In the genomic region with DNA sequence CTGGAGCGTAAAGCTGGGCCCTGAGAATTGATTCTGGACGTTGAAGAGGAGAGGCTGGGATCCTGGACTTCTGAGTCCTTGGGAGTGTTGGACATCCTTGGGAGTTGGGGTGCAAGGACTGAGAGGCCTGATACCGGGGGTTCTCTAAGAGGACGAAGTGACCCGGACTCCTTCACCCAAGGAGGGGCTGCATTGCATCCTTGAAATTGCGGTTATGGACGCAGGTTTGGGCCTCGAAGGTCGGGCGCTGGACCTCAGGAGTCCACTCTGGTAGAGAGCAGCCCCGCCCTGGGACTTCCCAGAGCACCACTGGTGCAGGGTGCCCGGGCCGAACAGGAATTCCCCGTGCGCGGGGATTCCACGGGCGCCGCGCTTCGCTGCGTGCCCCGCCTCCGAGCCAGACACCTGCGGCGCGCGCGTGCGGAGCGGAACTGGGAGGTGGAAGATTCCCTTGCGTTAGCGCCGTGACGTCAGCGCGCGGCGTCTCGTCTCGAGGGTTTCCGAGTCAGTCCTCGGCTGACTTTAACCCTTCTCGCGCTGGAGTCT, we compare ENCODE assay signal across 8 mouse cellular contexts. TPM values are rescaled to one million over a fixed set of nuclear protein-coding genes. Genes with fewer than 3 reads are reported as not detected.
DNase-seq lines count a peak whose midpoint lies in the region; ATAC-seq and TF ChIP-seq lines count a peak whose summit lies in the region.

No protein-coding gene starts in this region.

- ATAC-seq in forebrain, embryonic 16.5 days, result peak; percentile 92
- ATAC-seq in neural tube, embryonic 15.5 days (ENCODE audit: low FRiP score), result peak; percentile 92

- peak overlapping the region; percentile 83 for H3K9ac ChIP-seq in MEL (ENCODE audit: control insufficient read depth, low read depth, low read length, poor library complexity, severe bottlenecking)
- peak overlapping the region; percentile 71 for H3K9ac ChIP-seq in forebrain, embryonic 16.5 days (replicated peaks; ENCODE audit: low read depth, low read length)
- peak overlapping the region; percentile 69 for H3K9ac ChIP-seq in neural tube, embryonic 15.5 days (replicated peaks)

- TF ChIP-seq EP300 in MEL (IDR thresholded peaks at IDR 0.05; ENCODE audit: low read depth in 1 of 2, low read length in 2 of 2), result no peak

- no peak for TF ChIP-seq RAD21 in MEL (IDR thresholded peaks at IDR 0.05; ENCODE audit: low read depth, low read length)

- peak; percentile 94 for DNase-seq in MEL (ENCODE audit: low read depth, low spot score)
- peak; percentile 96 to 97 for DNase-seq in cerebellum, adult 18-20 months
- peak; percentile 79 for DNase-seq in heart, postnatal 4 days
- DNase-seq in layer of hippocampus, adult 2 months (ENCODE audit: low spot score in 2 of 2), result peak; percentile 92 to 95
- DNase-seq in lung, adult 2 months, result peak; percentile 80
- peak; percentile 80 for DNase-seq in testis, postnatal 10 days (ENCODE audit: low spot score)

- H3K4me1 ChIP-seq in MEL (ENCODE audit: control insufficient read depth in 1 of 2, insufficient read depth in 2 of 2, low read length in 2 of 2), result peaks cover 0 to 28% of the 10 kb centered on the region in 2 experiments; a peak in 3 of 4 replicates
- H3K4me1 ChIP-seq in forebrain, embryonic 16.5 days (replicated peaks; ENCODE audit: control insufficient read depth, insufficient read depth, low read length), result peaks cover 12% of the 10 kb centered on the region
- no peaks in the 10 kb centered on the region; the same call in 1 of the 2 replicates for H3K4me1 ChIP-seq in lung, adult 2 months (ENCODE audit: control insufficient read depth, insufficient read depth, low read length)
- H3K4me1 ChIP-seq in neural tube, embryonic 15.5 days, result peaks cover 24% of the 10 kb centered on the region

- peaks cover 5 to 19% of the 10 kb centered on the region in 2 experiments for H3K36me3 ChIP-seq in MEL (ENCODE audit: control insufficient read depth in 1 of 2, insufficient read depth in 2 of 2, low read length in 2 of 2)
- H3K36me3 ChIP-seq in forebrain, embryonic 16.5 days (ENCODE audit: control insufficient read depth, insufficient read depth), result no peaks in the 10 kb centered on the region; the same call in 1 of the 2 replicates
- no peaks in the 10 kb centered on the region; the same call in 1 of the 2 replicates for H3K36me3 ChIP-seq in neural tube, embryonic 15.5 days

- H3K27ac ChIP-seq in MEL (ENCODE audit: control insufficient read depth, low read depth, low read length), result peak overlapping the region; percentile 66
- peak overlapping the region; percentile 49; the same call in 1 of the 2 replicates for H3K27ac ChIP-seq in forebrain, embryonic 16.5 days (ENCODE audit: low read length)
- peak overlapping the region; percentile 81 for H3K27ac ChIP-seq in layer of hippocampus, adult 2 months
- H3K27ac ChIP-seq in neural tube, embryonic 15.5 days (replicated peaks), result peak overlapping the region; percentile 75

- H3K9me3 ChIP-seq in MEL (replicated peaks; ENCODE audit: insufficient read depth, low read length), result no peaks in the 10 kb centered on the region
- no peaks in the 10 kb centered on the region for H3K9me3 ChIP-seq in forebrain, embryonic 16.5 days (ENCODE audit: control insufficient read depth, low read length)
- H3K9me3 ChIP-seq in neural tube, embryonic 15.5 days (replicated peaks), result 0 out of 2 replicates have a peak, but pooled peaks cover 5% of the 10 kb centered on the region

- peak overlapping the region; percentile 75 to 77 for H3K4me3 ChIP-seq in MEL (ENCODE audit: control insufficient read depth in 1 of 2, insufficient read depth in 1 of 2, low read depth in 2 of 2, low read length in 2 of 2)
- peak overlapping the region; percentile 65 for H3K4me3 ChIP-seq in forebrain, embryonic 16.5 days (replicated peaks; ENCODE audit: low read length)
- peak overlapping the region; percentile 61 for H3K4me3 ChIP-seq in layer of hippocampus, adult 2 months
- H3K4me3 ChIP-seq in lung, adult 2 months (replicated peaks; ENCODE audit: extremely low read depth, low read depth, low read length), result peak overlapping the region; percentile 67
- peak overlapping the region; percentile 67 for H3K4me3 ChIP-seq in neural tube, embryonic 15.5 days (replicated peaks)

- TF ChIP-seq POLR2A in MEL (IDR thresholded peaks at IDR 0.05; ENCODE audit: control insufficient read depth in 1 of 2, insufficient read depth in 1 of 2, low read depth in 1 of 2, low read length in 2 of 2, poor library complexity in 1 of 2), result no peak; a peak in 2 of 4 replicates
- TF ChIP-seq POLR2A in lung, adult 2 months (IDR thresholded peaks at IDR 0.05; ENCODE audit: borderline replicate concordance, extremely low read depth, low read depth, low read length), result peak; percentile 36; the same call in 1 of the 2 replicates

- peaks cover 21% of the 10 kb centered on the region for H3K79me2 ChIP-seq in MEL (ENCODE audit: control insufficient read depth, insufficient read depth, low read length, poor library complexity)

- under 1% methylated on average over 44 of the region's 45 CpGs for WGBS in forebrain, embryonic 16.5 days
- WGBS in lung, adult 2 months, result under 1% methylated on average over 45 of the region's 45 CpGs
- under 1% methylated on average over 45 of the region's 45 CpGs for WGBS in neural tube, embryonic 15.5 days

- no peak for TF ChIP-seq CTCF in MEL (IDR thresholded peaks at IDR 0.05 in 2 of 3, conservative IDR thresholded peaks at IDR 0.05 in 1 of 3; ENCODE audit: control insufficient read depth in 1 of 3, insufficient read depth in 1 of 3, low read depth in 2 of 3, low read length in 3 of 3, poor library complexity in 1 of 3, severe bottlenecking in 1 of 3)
- no peak for TF ChIP-seq CTCF in layer of hippocampus, adult 2 months (conservative IDR thresholded peaks at IDR 0.05)
- no peak for TF ChIP-seq CTCF in lung, adult 2 months (IDR thresholded peaks at IDR 0.05; ENCODE audit: insufficient read depth, low read length)

- no peaks in the 10 kb centered on the region for H3K27me3 ChIP-seq in MEL (ENCODE audit: control insufficient read depth in 1 of 2, insufficient read depth in 2 of 2, low read length in 2 of 2)
- H3K27me3 ChIP-seq in forebrain, embryonic 16.5 days (replicated peaks; ENCODE audit: control insufficient read depth, insufficient read depth, low read length), result peaks cover 5% of the 10 kb centered on the region; the same call in 1 of the 2 replicates
- H3K27me3 ChIP-seq in neural tube, embryonic 15.5 days (replicated peaks), result no peaks in the 10 kb centered on the region

- H3K4me2 ChIP-seq in forebrain, embryonic 16.5 days (ENCODE audit: low read length), result peak overlapping the region; percentile 69
- H3K4me2 ChIP-seq in neural tube, embryonic 15.5 days, result peak overlapping the region; percentile 98

TF ChIP-seq in MEL, 35 proteins besides CTCF, POLR2A, EP300 and RAD21 (continues in another document):
- TF ChIP-seq MYB (IDR thresholded peaks at IDR 0.05; ENCODE audit: low read depth, low read length), result no peak

RNA-seq across cellular contexts. Expression of a gene that starts 0.4 kb away (rescaled TPM):
- 6.2 and 7.0 TPM in 2 replicates for total RNA-seq in MEL (2012; rRNA removed)
- polyA plus RNA-seq in MEL (2012; ENCODE audit: insufficient read depth in 1 of 2, insufficient read length in 2 of 2, low read depth in 1 of 2, low replicate concordance in 2 of 2, missing spikeins in 1 of 2), result 10 to 100 TPM in 1 of 2 experiments, not detected in 1; 16.7 TPM
- polyA plus RNA-seq in forebrain, embryonic 16.5 days (2015; fragmentation: Nextera tagmentation; extraction: Ambion mirVana), result 2.3 and 3.4 TPM in 2 replicates
- total RNA-seq in heart, postnatal 4 days (2021), result 1 to 10 TPM in 1 of 2 experiments, under 1 TPM in 1; 0.43 to 1.3 TPM
- total RNA-seq in layer of hippocampus, adult 2 months (2021), result 1 to 10 TPM; 2.8 to 3.0 TPM
- polyA plus RNA-seq in lung, adult 2 months (2012; rRNA removed), result 7.2 and 8.6 TPM in 2 replicates
- polyA plus RNA-seq in neural tube, embryonic 15.5 days (2015; fragmentation: Nextera tagmentation; extraction: Ambion mirVana), result 2.7 and 3.2 TPM in 2 replicates

RNA-seq across cellular contexts. Expression of a gene that starts 2.3 kb away (rescaled TPM):
- total RNA-seq in MEL (2012; rRNA removed), result 7.1 and 15.5 TPM in 2 replicates
- polyA plus RNA-seq in MEL (2012; ENCODE audit: insufficient read depth in 1 of 2, insufficient read length in 2 of 2, low read depth in 1 of 2, low replicate concordance in 2 of 2, missing spikeins in 1 of 2), result 10 to 100 TPM in 1 of 2 experiments, not detected in 1; 28.1 TPM
- polyA plus RNA-seq in forebrain, embryonic 16.5 days (2015; fragmentation: Nextera tagmentation; extraction: Ambion mirVana), result not detected in 2 replicates
- total RNA-seq in heart, postnatal 4 days (2021), result under 1 TPM in 1 of 2 experiments, not detected in 1; 0.88 TPM
- 1 to 10 TPM in 1 of 2 experiments, not detected in 1; 1.5 TPM for total RNA-seq in layer of hippocampus, adult 2 months (2021)
- polyA plus RNA-seq in lung, adult 2 months (2012; rRNA removed), result 33.9 and 37.1 TPM in 2 replicates
- polyA plus RNA-seq in neural tube, embryonic 15.5 days (2015; fragmentation: Nextera tagmentation; extraction: Ambion mirVana), result 0.95 and 4.5 TPM in 2 replicates

RNA-seq across cellular contexts. Expression of a gene that starts 8.4 kb away (rescaled TPM):
- 2.8 and 3.9 TPM in 2 replicates for total RNA-seq in MEL (2012; rRNA removed)
- polyA plus RNA-seq in MEL (2012; ENCODE audit: insufficient read depth in 1 of 2, insufficient read length in 2 of 2, low read depth in 1 of 2, low replicate concordance in 2 of 2, missing spikeins in 1 of 2), result 10 to 100 TPM in 1 of 2 experiments, not detected in 1; 13.6 TPM
- 14.0 and 19.1 TPM in 2 replicates for polyA plus RNA-seq in forebrain, embryonic 16.5 days (2015; fragmentation: Nextera tagmentation; extraction: Ambion mirVana)
- 10 to 100 TPM; 11.1 to 13.5 TPM for total RNA-seq in heart, postnatal 4 days (2021)
- total RNA-seq in layer of hippocampus, adult 2 months (2021), result 10 to 100 TPM; 26.7 to 32.6 TPM
- 328 and 425 TPM in 2 replicates for polyA plus RNA-seq in lung, adult 2 months (2012; rRNA removed)
- 38.6 and 50.0 TPM in 2 replicates for polyA plus RNA-seq in neural tube, embryonic 15.5 days (2015; fragmentation: Nextera tagmentation; extraction: Ambion mirVana)

RNA-seq across cellular contexts. Expression of a gene that starts 23.4 kb away (rescaled TPM):
- 1.5 and 1.9 TPM in 2 replicates for total RNA-seq in MEL (2012; rRNA removed)
- polyA plus RNA-seq in MEL (2012; ENCODE audit: insufficient read depth in 1 of 2, insufficient read length in 2 of 2, low read depth in 1 of 2, low replicate concordance in 2 of 2, missing spikeins in 1 of 2), result 1 to 10 TPM in 1 of 2 experiments, not detected in 1; 7.1 TPM
- polyA plus RNA-seq in forebrain, embryonic 16.5 days (2015; fragmentation: Nextera tagmentation; extraction: Ambion mirVana), result 584 and 649 TPM in 2 replicates
- total RNA-seq in heart, postnatal 4 days (2021), result 1 to 10 TPM; 6.0 to 7.4 TPM
- total RNA-seq in layer of hippocampus, adult 2 months (2021), result 1,000 to 10,000 TPM; 1,283 to 1,305 TPM
- 9.5 and 11.8 TPM in 2 replicates for polyA plus RNA-seq in lung, adult 2 months (2012; rRNA removed)
- polyA plus RNA-seq in neural tube, embryonic 15.5 days (2015; fragmentation: Nextera tagmentation; extraction: Ambion mirVana), result 577 and 709 TPM in 2 replicates

RNA-seq across cellular contexts. Expression of a gene that starts 35.5 kb away (rescaled TPM):
- not detected in 2 replicates for total RNA-seq in MEL (2012; rRNA removed)
- not detected for polyA plus RNA-seq in MEL (2012; ENCODE audit: insufficient read depth in 1 of 2, insufficient read length in 2 of 2, low read depth in 1 of 2, low replicate concordance in 2 of 2, missing spikeins in 1 of 2)
- polyA plus RNA-seq in forebrain, embryonic 16.5 days (2015; fragmentation: Nextera tagmentation; extraction: Ambion mirVana), result 0.22 and 0.43 TPM in 2 replicates
- under 1 TPM in 1 of 2 experiments, not detected in 1; 0.34 TPM for total RNA-seq in heart, postnatal 4 days (2021)
- total RNA-seq in layer of hippocampus, adult 2 months (2021), result 10 to 100 TPM; 15.0 to 20.4 TPM
- polyA plus RNA-seq in lung, adult 2 months (2012; rRNA removed), result not detected in 2 replicates
- polyA plus RNA-seq in neural tube, embryonic 15.5 days (2015; fragmentation: Nextera tagmentation; extraction: Ambion mirVana), result 0.15 and 0.36 TPM in 2 replicates

Comparison
In these comparisons a context has a peak if more than half of its experiments do, and no peak if none do; other contexts are left out.
1. Peak in every context shown above with its lines: DNase-seq, ATAC-seq, H3K4me3 ChIP-seq and H3K27ac ChIP-seq.